Mouse (Mus musculus) c-Kit-positive CD71-positive TER-119-positive erythroid progenitor cells, embryonic 14.5 days (primary cell): Measurements from ENCODE around the gene Fam92b.

Experiments
- DNase-seq: peaks from one replicate; pipeline ENCODE4 v3.0.0-alpha.2; 2013; ENCODE audit warnings: low spot score

The Fam92b gene

GRCm38 (mm10) chr8:120190107-120190809 lies 13.0 kb upstream of the Fam92b start:
- DNase-seq, result no peak

- DNase-seq, result no peak
Observed at GRCm38 (mm10) chr8:120189440-120189839, 12.2 kb upstream of the Fam92b start.

GRCm38 (mm10) chr8:120188510-120188909 lies 11.2 kb upstream of the Fam92b start:
- no peak for DNase-seq

- DNase-seq, result no peak
Observed at GRCm38 (mm10) chr8:120186454-120186853, 9.2 kb upstream of the Fam92b start.

GRCm38 (mm10) chr8:120184850-120185792 lies 7.9 kb upstream of the Fam92b start:
- DNase-seq, result no peak

- no peak for DNase-seq
Observed at GRCm38 (mm10) chr8:120184366-120184765, 7.1 kb upstream of the Fam92b start.

- no peak for DNase-seq
Observed at GRCm38 (mm10) chr8:120181861-120182414, 4.7 kb upstream of the Fam92b start.

GRCm38 (mm10) chr8:120181274-120181673 lies 4.0 kb upstream of the Fam92b start:
- DNase-seq, result no peak

- DNase-seq, result no peak
Observed at GRCm38 (mm10) chr8:120180445-120180970, 3.2 kb upstream of the Fam92b start.

- DNase-seq, result peak; percentile 77
Observed at GRCm38 (mm10) chr8:120179027-120179431, 1.8 kb upstream of the Fam92b start.

- DNase-seq, result no peak
Observed at GRCm38 (mm10) chr8:120178124-120178514, 853 bp upstream of the Fam92b start.

- DNase-seq, result no peak
Observed at GRCm38 (mm10) chr8:120176605-120177004, 661 bp downstream of the Fam92b start.

GRCm38 (mm10) chr8:120174606-120175005 lies 2.7 kb downstream of the Fam92b start:
- DNase-seq, result no peak

GRCm38 (mm10) chr8:120173195-120173594 lies 4.1 kb downstream of the Fam92b start:
- DNase-seq, result no peak

- no peak for DNase-seq
Observed at GRCm38 (mm10) chr8:120169119-120169518, 8.1 kb downstream of the Fam92b start.

- DNase-seq, result no peak
Observed at GRCm38 (mm10) chr8:120167821-120168220, 9.4 kb downstream of the Fam92b start.

GRCm38 (mm10) chr8:120167136-120167535 lies 10.1 kb downstream of the Fam92b start:
- no peak for DNase-seq

GRCm38 (mm10) chr8:120164026-120164425 lies 13.2 kb downstream of the Fam92b start:
- DNase-seq, result no peak

- no peak for DNase-seq
Observed at GRCm38 (mm10) chr8:120163376-120163775, 13.9 kb downstream of the Fam92b start.

- DNase-seq, result no peak
Observed at GRCm38 (mm10) chr8:120162404-120162752, 14.9 kb downstream of the Fam92b start.

GRCm38 (mm10) chr8:120161658-120162403 lies 15.4 kb downstream of the Fam92b start:
- DNase-seq, result no peak

- DNase-seq, result no peak
Observed at GRCm38 (mm10) chr8:120160366-120160765, 16.9 kb downstream of the Fam92b start.
